Mouse (Mus musculus) hindbrain, embryonic 11.5 days (tissue): ENCODE results near the gene Mast4. TPM values are rescaled to one million over a fixed set of nuclear protein-coding genes. Genes with fewer than 3 reads are reported as not detected.

Source experiments
- ATAC-seq: fragments of 200-750 bp; cut with Nextera tagmentation; 2 replicates; pipeline ENCODE4 v1.8.0; 2017; ENCODE audit warnings: mild to moderate bottlenecking, moderate TSS enrichment, moderate library complexity; ENCODE audit not compliant: low FRiP score
- DNase-seq: peaks from one replicate; pipeline ENCODE4 v3.0.0-alpha.2; 2015; ENCODE audit warnings: low spot score
- H3K27ac ChIP-seq: fragments of 300-500 bp; sonication (generic); 2 replicates; pipeline ENCODE4 v1.5.1; 2014; ENCODE audit warnings: mild to moderate bottlenecking, low read depth, low read length
- H3K27me3 ChIP-seq: fragments of 300-500 bp; sonication (generic); 2 replicates; pipeline ENCODE4 v1.6.1; 2014; ENCODE audit warnings: mild to moderate bottlenecking, low read length, moderate library complexity, mixed read lengths; ENCODE audit not compliant: control insufficient read depth, insufficient read depth
- H3K36me3 ChIP-seq: fragments of 300-500 bp; sonication (generic); 2 replicates; pipeline ENCODE4 v1.6.1; 2014; ENCODE audit warnings: mild to moderate bottlenecking, low read length, moderate library complexity, mixed read lengths; ENCODE audit not compliant: control insufficient read depth, insufficient read depth
- H3K4me1 ChIP-seq: fragments of 300-500 bp; sonication (generic); replicated peaks from 2 replicates; pipeline ENCODE4 v1.6.1; 2014; ENCODE audit warnings: low read length, mixed read lengths; ENCODE audit not compliant: control insufficient read depth, insufficient read depth
- H3K4me2 ChIP-seq: fragments of 300-500 bp; sonication (generic); replicated peaks from 2 replicates; pipeline ENCODE4 v1.6.1; 2014; ENCODE audit warnings: mild to moderate bottlenecking, low read depth, low read length
- H3K4me3 ChIP-seq: fragments of 300-500 bp; sonication (generic); 2 replicates; pipeline ENCODE4 v1.5.1; 2014; ENCODE audit warnings: low read depth, low read length
- H3K9ac ChIP-seq: fragments of 300-500 bp; sonication (generic); 2 replicates; pipeline ENCODE4 v1.6.1; 2014; ENCODE audit warnings: low read depth, low read length
- H3K9me3 ChIP-seq: fragments of 300-500 bp; sonication (generic); 2 replicates; pipeline ENCODE4 v1.6.1; 2016; ENCODE audit warnings: low read length; ENCODE audit not compliant: control insufficient read depth
- WGBS: fragments of 180-500 bp; shearing (Covaris S2); extraction: QIAGEN DNeasy Blood & Tissue Kit; methylation state at CpG from one replicate; pipeline ENCODE4 v1.1.7; 2014; 5-methylcytosine and 5-hydroxymethylcytosine counted together
- polyA plus RNA-seq: library from polyadenylated mRNA; unstranded; fragments of >200 nt; fragmentation: Nextera tagmentation; extraction: Ambion mirVana; gene quantifications from 2 replicates; pipeline ENCODE4 v1.2.1, GENCODE M21; 2014

Gene Mast4
- polyA plus RNA-seq, 1 experiment from 2014 or later = 26.9 TPM

DNA sequence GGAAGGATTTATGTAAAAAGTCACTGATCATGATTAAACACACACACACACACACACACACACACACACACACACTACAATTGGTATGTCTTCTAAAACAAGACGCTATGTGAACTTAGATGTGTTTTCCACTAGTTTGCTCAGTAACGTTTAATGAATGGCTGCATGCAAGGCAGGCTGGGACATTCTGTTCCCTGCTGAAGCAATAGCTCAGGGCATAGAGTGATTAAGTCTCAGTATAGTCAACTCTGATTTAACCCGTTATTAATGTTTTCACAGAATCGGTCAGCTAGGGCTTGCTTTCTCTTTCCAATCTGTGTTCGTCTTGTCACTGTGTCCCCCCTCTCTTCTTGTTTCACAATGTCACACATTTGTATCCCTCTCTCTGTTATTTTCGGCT, 558.8 kb downstream of the Mast4 start:
- no peak overlapping the region for H3K4me3 ChIP-seq
- no peaks in the 10 kb centered on the region for H3K4me1 ChIP-seq
- H3K4me2 ChIP-seq = no peak overlapping the region
- H3K27ac ChIP-seq = no peak overlapping the region
- H3K27me3 ChIP-seq = no peaks in the 10 kb centered on the region
- 85% methylated on average over 6 of the region's 6 CpGs for WGBS
- H3K36me3 ChIP-seq = no peaks in the 10 kb centered on the region
- H3K9me3 ChIP-seq = no peaks in the 10 kb centered on the region
- no peak overlapping the region for H3K9ac ChIP-seq
- DNase-seq (no peak), ATAC-seq (no peak)

GRCm38 (mm10) chr13:102774786-102775201, 559.5 kb downstream of the Mast4 start:
- Histone ChIP-seq H3K9me3 (no peaks in the 10 kb centered on the region), H3K27me3 (no peaks in the 10 kb centered on the region), H3K36me3 (no peaks in the 10 kb centered on the region), H3K27ac (no peak overlapping the region), H3K4me1 (no peaks in the 10 kb centered on the region), H3K9ac (no peak overlapping the region), H3K4me3 (no peak overlapping the region), H3K4me2 (no peak overlapping the region)
- DNase-seq (peak; percentile 35), ATAC-seq (peak; percentile 51; the same call in 1 of the 2 replicates)
- WGBS = 56% methylated on average over 7 of the region's 7 CpGs

GRCm38 (mm10) chr13:102773169-102773568, 561.1 kb downstream of the Mast4 start:
- DNase-seq = no peak
- ATAC-seq = no peak
- Histone ChIP-seq H3K4me2 (no peak overlapping the region), H3K4me3 (no peak overlapping the region), H3K27ac (no peak overlapping the region), H3K36me3 (no peaks in the 10 kb centered on the region), H3K9me3 (no peaks in the 10 kb centered on the region), H3K9ac (no peak overlapping the region), H3K27me3 (no peaks in the 10 kb centered on the region), H3K4me1 (no peaks in the 10 kb centered on the region)
- WGBS = 94% methylated on average over 9 of the region's 9 CpGs

DNA sequence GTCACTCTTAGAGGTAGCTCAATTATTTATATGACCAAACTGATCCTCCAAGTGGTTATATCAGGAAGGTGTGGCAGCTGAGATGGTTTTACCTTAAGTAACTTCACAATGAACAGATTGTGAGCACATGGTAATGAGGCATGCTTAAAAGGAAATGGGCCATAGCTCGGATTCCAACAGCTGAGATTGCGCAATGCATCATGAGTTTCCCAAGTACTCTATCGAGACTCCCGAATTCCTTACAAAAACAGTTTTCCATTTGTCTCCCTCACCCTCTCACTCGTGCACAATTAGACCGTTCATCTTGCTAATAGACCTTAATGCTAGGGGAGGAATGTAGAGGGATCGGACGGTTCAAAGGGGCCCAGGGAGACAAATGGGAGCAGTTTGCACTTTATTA, 564.1 kb downstream of the Mast4 start:
- Histone ChIP-seq H3K9ac (no peak overlapping the region), H3K4me1 (no peaks in the 10 kb centered on the region), H3K4me3 (no peak overlapping the region), H3K27ac (no peak overlapping the region), H3K4me2 (no peak overlapping the region), H3K9me3 (no peaks in the 10 kb centered on the region), H3K27me3 (no peaks in the 10 kb centered on the region), H3K36me3 (no peaks in the 10 kb centered on the region)
- ATAC-seq = no peak
- DNase-seq = no peak
- WGBS = 77% methylated on average over 8 of the region's 8 CpGs

DNA sequence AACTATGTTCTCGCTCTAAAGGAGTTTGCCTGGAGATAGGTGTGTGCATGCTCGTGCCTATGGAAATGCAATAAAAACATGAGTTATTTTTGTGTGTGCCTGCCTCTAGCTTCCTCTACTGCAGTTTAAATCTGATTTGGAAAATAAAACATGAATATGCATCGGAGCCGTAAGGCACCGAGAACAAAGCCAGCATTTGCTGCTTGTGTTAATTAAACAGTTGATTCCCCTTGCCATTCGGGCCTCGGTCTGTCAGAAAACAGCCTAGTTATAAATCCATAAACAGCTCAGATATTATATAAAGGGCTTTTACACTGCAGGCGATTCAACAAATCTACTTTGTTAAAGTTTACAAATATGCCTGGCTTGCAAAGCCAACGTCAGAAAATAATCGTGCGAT, 565.8 kb downstream of the Mast4 start:
- H3K27me3 ChIP-seq = no peaks in the 10 kb centered on the region
- 0 out of 2 replicates have a peak, but pooled peaks cover 2% of the 10 kb centered on the region for H3K4me1 ChIP-seq
- no peak for DNase-seq
- no peak overlapping the region for H3K4me3 ChIP-seq
- no peak overlapping the region for H3K9ac ChIP-seq
- H3K9me3 ChIP-seq = no peaks in the 10 kb centered on the region
- no peak overlapping the region for H3K4me2 ChIP-seq
- 93% methylated on average over 11 of the region's 11 CpGs for WGBS
- no peak for ATAC-seq
- H3K36me3 ChIP-seq = no peaks in the 10 kb centered on the region
- no peak overlapping the region for H3K27ac ChIP-seq

DNA sequence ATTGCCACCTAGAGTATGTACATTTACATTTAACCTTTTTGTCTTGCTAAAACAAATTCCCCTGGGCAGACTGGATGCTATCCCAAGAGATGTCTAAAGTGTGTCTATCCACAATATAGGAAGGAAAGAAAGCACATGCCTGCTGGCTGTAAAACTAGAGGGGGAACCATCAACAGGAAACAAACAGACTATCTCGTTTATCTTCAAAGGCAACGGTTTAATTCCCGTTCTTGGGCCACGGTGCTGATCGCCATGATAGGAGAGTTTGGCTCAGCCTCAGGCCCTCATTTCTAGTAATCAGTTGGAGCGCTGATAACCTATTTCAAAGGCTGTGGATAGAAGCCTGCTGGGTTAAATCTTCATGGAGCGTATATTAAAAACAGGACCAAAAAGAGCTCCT, 567.2 kb downstream of the Mast4 start:
- 93% methylated on average over 7 of the region's 7 CpGs for WGBS
- ATAC-seq (no peak), DNase-seq (no peak)
- Histone ChIP-seq H3K4me3 (no peak overlapping the region), H3K27ac (no peak overlapping the region), H3K27me3 (no peaks in the 10 kb centered on the region), H3K9ac (no peak overlapping the region), H3K4me1 (0 out of 2 replicates have a peak, but pooled peaks cover 2% of the 10 kb centered on the region), H3K9me3 (no peaks in the 10 kb centered on the region), H3K4me2 (no peak overlapping the region), H3K36me3 (no peaks in the 10 kb centered on the region)

DNA sequence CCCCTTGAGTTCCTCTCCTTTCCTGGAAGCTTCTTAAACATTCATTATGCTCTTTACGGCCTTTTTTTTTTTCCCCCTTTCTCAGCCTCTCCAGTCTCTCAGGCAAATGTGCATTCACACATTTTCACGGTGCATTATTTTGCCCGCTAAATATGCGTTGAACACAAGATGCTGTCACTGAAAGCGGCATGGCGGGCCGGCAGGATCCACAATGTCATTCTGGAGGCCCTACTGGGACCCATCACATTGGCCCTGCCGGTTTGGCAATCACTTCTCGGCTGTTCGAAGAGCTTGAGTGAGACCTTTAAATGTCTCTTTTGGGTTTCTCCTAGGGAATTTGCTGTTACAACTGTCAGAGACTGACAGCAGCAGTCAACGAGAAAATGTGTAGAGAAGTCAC, 569.1 kb downstream of the Mast4 start:
- Histone ChIP-seq H3K27ac (no peak overlapping the region), H3K36me3 (no peaks in the 10 kb centered on the region), H3K27me3 (no peaks in the 10 kb centered on the region), H3K4me2 (no peak overlapping the region), H3K4me1 (0 out of 2 replicates have a peak, but pooled peaks cover 2% of the 10 kb centered on the region), H3K4me3 (no peak overlapping the region), H3K9ac (no peak overlapping the region), H3K9me3 (no peaks in the 10 kb centered on the region)
- ATAC-seq (peak; percentile 54; the same call in 1 of the 2 replicates), DNase-seq (peak; percentile 39)
- WGBS = 50% methylated on average over 11 of the region's 11 CpGs

- DNase-seq (no peak), ATAC-seq (no peak)
- Histone ChIP-seq H3K27ac (no peak overlapping the region), H3K4me2 (no peak overlapping the region), H3K9ac (no peak overlapping the region), H3K4me3 (no peak overlapping the region), H3K9me3 (no peaks in the 10 kb centered on the region), H3K4me1 (0 out of 2 replicates have a peak, but pooled peaks cover 2% of the 10 kb centered on the region), H3K27me3 (no peaks in the 10 kb centered on the region), H3K36me3 (no peaks in the 10 kb centered on the region)
- 78% methylated on average over 1 of the region's 1 CpGs for WGBS
Observed at GRCm38 (mm10) chr13:102764218-102764617, 570.1 kb downstream of the Mast4 start.

GRCm38 (mm10) chr13:102762203-102762602, 572.1 kb downstream of the Mast4 start:
- no peak overlapping the region for H3K27ac ChIP-seq
- 89% methylated on average over 10 of the region's 10 CpGs for WGBS
- no peak overlapping the region for H3K4me2 ChIP-seq

More at GRCm38 (mm10) chr13:102762203-102762602, 572.1 kb downstream of the Mast4 start:
- ATAC-seq (no peak), DNase-seq (no peak)
- Histone ChIP-seq H3K4me3 (no peak overlapping the region), H3K27me3 (no peaks in the 10 kb centered on the region), H3K9me3 (no peaks in the 10 kb centered on the region), H3K9ac (no peak overlapping the region), H3K4me1 (0 out of 2 replicates have a peak, but pooled peaks cover 2% of the 10 kb centered on the region), H3K36me3 (no peaks in the 10 kb centered on the region)
